Mouse (Mus musculus): Measurements from ENCODE around the gene Ugt1a2. TPM values are rescaled to one million over a fixed set of nuclear protein-coding genes. Genes with fewer than 3 reads are reported as not detected.

The Ugt1a2 gene
- polyA plus RNA-seq, 1 experiment from 2014 or later, result not detected

DNA sequence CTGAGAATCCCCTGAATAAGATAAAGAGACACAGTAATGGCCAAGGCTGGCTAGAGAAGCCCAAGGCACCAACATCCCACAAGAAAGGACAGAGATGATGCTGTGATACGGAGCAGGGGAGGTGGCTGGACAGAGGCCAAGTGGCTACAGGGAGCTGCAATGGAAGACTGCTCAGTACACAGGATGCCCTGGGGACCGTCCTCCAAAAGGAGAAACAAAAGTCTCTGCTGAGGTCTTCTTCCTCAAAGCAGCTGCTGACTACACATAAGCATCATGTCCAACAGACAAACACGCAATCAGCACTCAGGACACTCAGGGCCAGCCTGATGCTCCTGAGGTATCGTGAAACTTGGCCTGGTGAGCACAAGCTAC, 64.5 kb downstream of the Ugt1a2 start:
- H3K27me3 ChIP-seq (replicated peaks; ENCODE audit: control insufficient read depth, insufficient read depth, low read length), result no peaks in the 10 kb centered on the region
- no peak for ATAC-seq
- H3K9me3 ChIP-seq (ENCODE audit: control insufficient read depth, low read length), result no peaks in the 10 kb centered on the region
- 80% methylated on average over 4 of the region's 4 CpGs for WGBS
- H3K4me3 ChIP-seq (replicated peaks; ENCODE audit: low read length), result no peak overlapping the region
- no peak overlapping the region for H3K9ac ChIP-seq (replicated peaks; ENCODE audit: low read depth, low read length)
- peaks cover 95% of the 10 kb centered on the region for H3K36me3 ChIP-seq (ENCODE audit: control insufficient read depth, insufficient read depth)
- H3K4me2 ChIP-seq (ENCODE audit: low read length), result no peak overlapping the region
- no peak overlapping the region for H3K27ac ChIP-seq (ENCODE audit: low read length)
- no peaks in the 10 kb centered on the region for H3K4me1 ChIP-seq (replicated peaks; ENCODE audit: control insufficient read depth, insufficient read depth, low read length)

- H3K9ac ChIP-seq (replicated peaks; ENCODE audit: low read depth, low read length), result no peak overlapping the region
- peaks cover 90% of the 10 kb centered on the region for H3K36me3 ChIP-seq (ENCODE audit: control insufficient read depth, insufficient read depth)
- no peak overlapping the region for H3K4me3 ChIP-seq (replicated peaks; ENCODE audit: low read length)
- no peak overlapping the region for H3K4me2 ChIP-seq (ENCODE audit: low read length)
- no peaks in the 10 kb centered on the region for H3K9me3 ChIP-seq (ENCODE audit: control insufficient read depth, low read length)
- no peak overlapping the region for H3K27ac ChIP-seq (ENCODE audit: low read length)
- H3K27me3 ChIP-seq (replicated peaks; ENCODE audit: control insufficient read depth, insufficient read depth, low read length), result no peaks in the 10 kb centered on the region
- H3K4me1 ChIP-seq (replicated peaks; ENCODE audit: control insufficient read depth, insufficient read depth, low read length), result no peaks in the 10 kb centered on the region
- WGBS, result 92% methylated on average over 13 of the region's 13 CpGs
- ATAC-seq, result no peak
Observed at GRCm38 (mm10) chr1:88266123-88266522, 65.7 kb downstream of the Ugt1a2 start.

- H3K9ac ChIP-seq (replicated peaks; ENCODE audit: low read depth, low read length), result no peak overlapping the region
- H3K4me3 ChIP-seq (replicated peaks; ENCODE audit: low read length), result no peak overlapping the region
- no peaks in the 10 kb centered on the region for H3K9me3 ChIP-seq (ENCODE audit: control insufficient read depth, low read length)
- H3K4me1 ChIP-seq (replicated peaks; ENCODE audit: control insufficient read depth, insufficient read depth, low read length), result no peaks in the 10 kb centered on the region
- 95% methylated on average over 6 of the region's 6 CpGs for WGBS
- ATAC-seq, result no peak
- H3K27me3 ChIP-seq (replicated peaks; ENCODE audit: control insufficient read depth, insufficient read depth, low read length), result no peaks in the 10 kb centered on the region
- no peak overlapping the region for H3K4me2 ChIP-seq (ENCODE audit: low read length)
- H3K27ac ChIP-seq (ENCODE audit: low read length), result no peak overlapping the region
- peaks cover 76% of the 10 kb centered on the region for H3K36me3 ChIP-seq (ENCODE audit: control insufficient read depth, insufficient read depth)
Observed at GRCm38 (mm10) chr1:88267489-88267888, 67.1 kb downstream of the Ugt1a2 start.

GRCm38 (mm10) chr1:88268070-88268469, 67.7 kb downstream of the Ugt1a2 start:
- Histone ChIP-seq H3K4me1 (replicated peaks; ENCODE audit: control insufficient read depth, insufficient read depth, low read length) (no peaks in the 10 kb centered on the region), H3K36me3 (ENCODE audit: control insufficient read depth, insufficient read depth) (peaks cover 70% of the 10 kb centered on the region), H3K27me3 (replicated peaks; ENCODE audit: control insufficient read depth, insufficient read depth, low read length) (no peaks in the 10 kb centered on the region), H3K4me3 (replicated peaks; ENCODE audit: low read length) (no peak overlapping the region), H3K4me2 (ENCODE audit: low read length) (no peak overlapping the region), H3K27ac (ENCODE audit: low read length) (no peak overlapping the region), H3K9ac (replicated peaks; ENCODE audit: low read depth, low read length) (no peak overlapping the region), H3K9me3 (ENCODE audit: control insufficient read depth, low read length) (no peaks in the 10 kb centered on the region)
- ATAC-seq, result no peak
- WGBS, result 88% methylated on average over 6 of the region's 6 CpGs

Other genes with a start within 250 kb of the Ugt1a2 start
- 25.7 and 31.4 TPM in 2 replicates for gene Usp40, start 192.1 kb upstream of the Ugt1a2 start, polyA plus RNA-seq (2015; fragmentation: Nextera tagmentation; extraction: Ambion mirVana)
- gene Ugt1a10, start 145.2 kb upstream of the Ugt1a2 start, polyA plus RNA-seq (2015; fragmentation: Nextera tagmentation; extraction: Ambion mirVana), result not detected in 2 replicates
- not detected in 2 replicates for gene Ugt1a9, start 129.8 kb upstream of the Ugt1a2 start, polyA plus RNA-seq (2015; fragmentation: Nextera tagmentation; extraction: Ambion mirVana)
- gene Ugt1a8, start 112.8 kb upstream of the Ugt1a2 start, polyA plus RNA-seq (2015; fragmentation: Nextera tagmentation; extraction: Ambion mirVana), result not detected in 2 replicates
- gene Ugt1a7c, start 105.5 kb upstream of the Ugt1a2 start, polyA plus RNA-seq (2015; fragmentation: Nextera tagmentation; extraction: Ambion mirVana), result 1.2 and 1.4 TPM in 2 replicates
- gene Ugt1a6b, start 97.3 kb upstream of the Ugt1a2 start, polyA plus RNA-seq (2015; fragmentation: Nextera tagmentation; extraction: Ambion mirVana), result 1.0 and 1.7 TPM in 2 replicates
- 2.7 and 2.8 TPM in 2 replicates for gene Ugt1a6a, start 65.8 kb upstream of the Ugt1a2 start, polyA plus RNA-seq (2015; fragmentation: Nextera tagmentation; extraction: Ambion mirVana)
- gene Ugt1a5, start 34.6 kb upstream of the Ugt1a2 start, polyA plus RNA-seq (2015; fragmentation: Nextera tagmentation; extraction: Ambion mirVana), result not detected in 2 replicates
- gene Dnajb3, start 5.2 kb downstream of the Ugt1a2 start, polyA plus RNA-seq (2015; fragmentation: Nextera tagmentation; extraction: Ambion mirVana), result 10.1 and 11.7 TPM in 2 replicates
- gene Ugt1a1, start 11.4 kb downstream of the Ugt1a2 start, polyA plus RNA-seq (2015; fragmentation: Nextera tagmentation; extraction: Ambion mirVana), result not detected in 2 replicates
- gene Mroh2a, start 26.4 kb downstream of the Ugt1a2 start, polyA plus RNA-seq (2015; fragmentation: Nextera tagmentation; extraction: Ambion mirVana), result 0.96 and 1.0 TPM in 2 replicates
- gene Hjurp, start 77.0 kb downstream of the Ugt1a2 start, polyA plus RNA-seq (2015; fragmentation: Nextera tagmentation; extraction: Ambion mirVana), result 121 TPM in 2 replicates
- gene Trpm8, start 77.1 kb downstream of the Ugt1a2 start, polyA plus RNA-seq (2015; fragmentation: Nextera tagmentation; extraction: Ambion mirVana), result 0.09 TPM in 1 of 2 replicates, not detected in the other
- gene Spp2, start 206.4 kb downstream of the Ugt1a2 start, polyA plus RNA-seq (2015; fragmentation: Nextera tagmentation; extraction: Ambion mirVana), result 0.53 TPM in 1 of 2 replicates, not detected in the other